Mouse (Mus musculus): ENCODE data around the gene Mindy4. TPM values are rescaled to one million over a fixed set of nuclear protein-coding genes. Genes with fewer than 3 reads are reported as not detected.

Mindy4 gene
- total and polyA plus RNA-seq, 3 experiments, result 0.23 to 1.6 TPM; not detected in 1

- TF ChIP-seq EP300 (IDR thresholded peaks at IDR 0.05; ENCODE audit: low read depth in 1 of 2, low read length in 2 of 2), result peak; percentile 53 to 71
Measured at GRCm38 (mm10) chr6:55337242-55337641, 134.1 kb downstream of the Mindy4 start (continued).

GRCm38 (mm10) chr6:55338077-55338476 lies 134.9 kb downstream of the Mindy4 start:
- Histone ChIP-seq H3K4me1 (ENCODE audit: control insufficient read depth in 1 of 2, insufficient read depth in 2 of 2, low read length in 2 of 2) (peaks cover 7 to 35% of the 10 kb centered on the region in 2 experiments; a peak in 3 of 4 replicates), H3K4me3 (ENCODE audit: control insufficient read depth in 1 of 2, insufficient read depth in 1 of 2, low read depth in 2 of 2, low read length in 2 of 2) (peak overlapping the region; percentile 40 to 49), H3K9ac (ENCODE audit: control insufficient read depth, low read depth, low read length, poor library complexity, severe bottlenecking) (peak overlapping the region; percentile 46), H3K9me3 (replicated peaks; ENCODE audit: insufficient read depth, low read length) (no peaks in the 10 kb centered on the region), H3K36me3 (ENCODE audit: control insufficient read depth in 1 of 2, insufficient read depth in 2 of 2, low read length in 2 of 2) (peaks cover 0 to 10% of the 10 kb centered on the region in 2 experiments; a peak in 2 of 4 replicates), H3K27ac (ENCODE audit: control insufficient read depth, low read depth, low read length) (no peak overlapping the region; the same call in 1 of the 2 replicates), H3K27me3 (ENCODE audit: control insufficient read depth in 1 of 2, insufficient read depth in 2 of 2, low read length in 2 of 2) (no peaks in the 10 kb centered on the region), H3K79me2 (ENCODE audit: control insufficient read depth, insufficient read depth, low read length, poor library complexity) (no peaks in the 10 kb centered on the region)
- TF ChIP-seq ETS1 (IDR thresholded peaks at IDR 0.05; ENCODE audit: low read depth, low read length), result no peak
- no peak for TF ChIP-seq HCFC1 (IDR thresholded peaks at IDR 0.05; ENCODE audit: low read depth, low read length)
- TF ChIP-seq ZMIZ1 (IDR thresholded peaks at IDR 0.05; ENCODE audit: low read depth, low read length), result no peak
- TF ChIP-seq GABPA (IDR thresholded peaks at IDR 0.05; ENCODE audit: low read depth, low read length), result no peak
- no peak for TF ChIP-seq MAX (IDR thresholded peaks at IDR 0.05; ENCODE audit: low read length)
- no peak for TF ChIP-seq NELFE (IDR thresholded peaks at IDR 0.05; ENCODE audit: low read depth, low read length)
- no peak for TF ChIP-seq MXI1 (IDR thresholded peaks at IDR 0.05; ENCODE audit: low read depth, low read length)
- no peak for TF ChIP-seq NRF1 (IDR thresholded peaks at IDR 0.05; ENCODE audit: insufficient read depth, low read depth, low read length, poor library complexity, severe bottlenecking)
- TF ChIP-seq EP300 (IDR thresholded peaks at IDR 0.05; ENCODE audit: low read depth in 1 of 2, low read length in 2 of 2), result no peak
- no peak for TF ChIP-seq CHD1 (IDR thresholded peaks at IDR 0.05; ENCODE audit: low read depth, low read length)
- TF ChIP-seq MEF2A (IDR thresholded peaks at IDR 0.05; ENCODE audit: extremely low read depth, insufficient replicate concordance, low read depth, low read length, poor library complexity, severe bottlenecking), result no peak
- no peak for TF ChIP-seq TAL1 (IDR thresholded peaks at IDR 0.05; ENCODE audit: low read length)
- TF ChIP-seq E2F4 (IDR thresholded peaks at IDR 0.05; ENCODE audit: borderline replicate concordance, low read depth, low read length), result no peak
- TF ChIP-seq CTCF (IDR thresholded peaks at IDR 0.05 in 2 of 3, conservative IDR thresholded peaks at IDR 0.05 in 1 of 3; ENCODE audit: control insufficient read depth in 1 of 3, insufficient read depth in 1 of 3, low read depth in 2 of 3, low read length in 3 of 3, poor library complexity in 1 of 3, severe bottlenecking in 1 of 3), result no peak
- no peak for TF ChIP-seq TCF12 (IDR thresholded peaks at IDR 0.05; ENCODE audit: low read depth, low read length)
- TF ChIP-seq KAT2A (conservative IDR thresholded peaks at IDR 0.05; ENCODE audit: low read depth, low read length), result no peak
- no peak for TF ChIP-seq UBTF (IDR thresholded peaks at IDR 0.05; ENCODE audit: borderline replicate concordance, insufficient read depth, low read depth, low read length)
- TF ChIP-seq MAFK (IDR thresholded peaks at IDR 0.05; ENCODE audit: borderline replicate concordance, low read depth, low read length), result no peak
- no peak for TF ChIP-seq ELF1 (IDR thresholded peaks at IDR 0.05; ENCODE audit: low read depth, low read length)
- peak; percentile 22 for DNase-seq (ENCODE audit: low read depth, low spot score)

Data from MEL (cell line).